Mouse (Mus musculus): ENCODE measurements at regions not wholly inside any gene's neighbourhood (a gene's known extent, or its start where the extent isn't known, plus 50 kb on each side); places are given as distances from the start of the nearest gene placed in this dataset.

DNA sequence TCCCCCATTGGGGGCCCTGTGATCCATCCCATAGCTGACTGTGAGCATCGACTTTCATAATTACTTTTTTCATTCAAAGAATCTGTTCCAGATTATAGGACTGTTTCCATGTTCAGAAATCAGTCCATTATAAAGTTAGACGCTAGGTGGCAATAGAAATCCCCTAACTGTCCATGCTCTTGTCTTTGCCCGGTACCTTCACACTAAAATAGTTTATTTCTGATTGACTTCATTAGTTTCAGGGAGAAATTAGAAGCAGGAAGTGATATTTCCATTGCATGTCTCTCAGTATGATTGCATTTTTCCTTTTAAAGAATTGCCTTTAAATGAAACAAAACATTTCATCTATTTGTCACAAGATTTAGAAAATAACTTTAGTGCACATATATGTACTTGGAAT lies 131.7 kb downstream of the Fbxo8 start:
- DNase-seq (ENCODE audit: low spot score in 2 of 2), result no peak

GRCm38 (mm10) chr8:56684352-56684751 lies 133.5 kb downstream of the Fbxo8 start:
- no peak for DNase-seq (ENCODE audit: low spot score in 2 of 2)

DNA sequence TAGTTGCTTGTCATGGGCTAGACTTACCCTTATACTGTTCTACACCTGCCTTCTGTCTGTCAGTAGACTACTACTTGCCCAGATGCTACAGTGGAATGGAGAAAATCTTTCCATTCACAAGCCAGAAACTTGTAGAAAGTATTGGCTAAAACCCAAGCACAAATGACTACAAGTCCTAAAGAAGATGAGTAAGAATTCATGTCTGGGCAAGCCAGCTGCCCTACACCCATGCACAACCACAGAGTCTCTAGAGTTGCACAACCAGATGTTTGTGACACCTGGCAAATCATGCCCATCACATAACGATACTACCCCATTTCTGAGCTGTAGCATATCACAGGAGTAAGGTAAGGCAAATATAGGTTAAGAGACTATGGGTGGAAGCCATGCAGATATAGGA lies 144.5 kb downstream of the Fbxo8 start:
- DNase-seq (ENCODE audit: low spot score in 2 of 2), result no peak

GRCm38 (mm10) chr8:56700580-56701145 lies 149.8 kb downstream of the Fbxo8 start:
- DNase-seq (ENCODE audit: low spot score in 2 of 2), result no peak

GRCm38 (mm10) chr8:56706377-56706776 lies 155.5 kb downstream of the Fbxo8 start:
- DNase-seq (ENCODE audit: low spot score in 2 of 2), result no peak

GRCm38 (mm10) chr8:56706941-56707706 lies 156.2 kb downstream of the Fbxo8 start:
- no peak for DNase-seq (ENCODE audit: low spot score in 2 of 2)

DNA sequence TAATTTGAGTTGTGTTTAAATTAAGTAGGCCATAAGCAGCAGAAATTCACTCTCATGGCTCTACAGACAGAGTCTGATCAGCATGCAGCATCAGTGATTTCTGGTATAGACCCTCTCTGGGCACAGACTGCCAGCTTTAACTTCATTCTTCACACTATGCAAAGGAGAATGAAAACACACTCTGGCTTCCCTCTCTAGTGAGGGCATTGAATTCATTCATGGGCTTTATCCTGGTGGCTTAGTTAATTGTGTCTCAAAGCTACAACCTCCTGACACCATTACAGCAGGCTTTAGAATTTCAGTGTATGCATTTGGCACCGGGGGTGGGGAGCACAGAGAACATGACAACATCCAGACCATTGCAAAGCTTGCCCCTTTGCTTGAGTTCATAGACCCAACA lies 169.1 kb downstream of the Fbxo8 start:
- DNase-seq (ENCODE audit: low spot score in 2 of 2), result no peak

DNA sequence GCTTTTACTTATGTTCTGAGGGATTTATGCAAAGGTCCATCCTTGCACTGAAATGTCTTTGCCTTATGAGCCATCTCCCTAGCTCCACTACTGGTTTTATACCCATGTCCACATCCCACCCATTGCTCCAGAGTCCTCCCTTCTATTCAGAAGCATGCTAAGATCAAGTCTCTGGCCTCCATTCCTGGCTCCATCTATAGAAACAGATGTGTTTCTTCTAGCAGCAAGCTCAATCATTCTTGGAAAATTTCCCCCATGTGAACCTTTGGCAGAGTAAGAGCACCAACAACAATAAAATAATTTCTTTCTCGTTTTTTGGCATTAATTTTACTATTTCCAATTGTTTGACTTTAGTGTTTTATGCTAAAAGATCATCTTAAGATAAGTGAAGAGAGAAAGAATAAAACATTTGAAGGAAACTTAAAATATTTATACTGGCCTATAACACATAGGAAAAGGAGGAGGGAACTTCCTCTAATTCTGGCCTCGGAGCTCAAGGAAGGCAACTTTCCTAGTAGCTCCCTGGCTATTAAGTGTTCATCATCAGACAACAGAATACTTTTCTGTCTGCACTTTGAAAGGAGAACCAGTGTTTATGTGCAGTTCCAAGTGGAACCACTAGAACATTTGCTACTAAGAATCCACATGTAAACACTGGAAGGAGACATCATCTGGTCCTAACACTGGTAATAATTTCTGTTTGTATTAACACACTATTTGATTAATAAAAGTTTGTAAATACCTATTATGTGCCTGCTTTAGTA lies 171.8 kb downstream of the Fbxo8 start:
- no peak for DNase-seq (ENCODE audit: low spot score in 2 of 2)

- no peak for DNase-seq (ENCODE audit: low spot score in 2 of 2)
Observed at GRCm38 (mm10) chr8:56724607-56725006, 173.7 kb downstream of the Fbxo8 start.

DNA sequence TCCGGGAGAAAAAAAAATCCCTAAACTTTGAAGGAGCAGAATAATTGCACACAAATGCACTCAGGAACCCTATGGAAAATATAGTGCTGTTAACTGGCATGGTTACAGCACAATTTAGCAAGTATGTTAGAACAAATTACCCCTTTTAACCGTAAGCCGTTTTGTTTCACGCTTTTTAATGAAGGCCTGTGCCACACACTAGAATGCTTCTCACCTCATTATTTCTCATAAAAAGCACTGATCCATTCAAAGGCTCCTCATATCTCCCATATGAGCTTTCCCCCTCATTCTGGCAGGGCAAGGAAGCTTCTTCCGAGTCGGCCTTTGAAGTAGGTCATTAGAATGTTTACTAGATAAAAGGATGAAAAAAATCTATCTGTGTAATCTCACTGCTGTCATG lies 182.4 kb downstream of the Fbxo8 start:
- no peak for DNase-seq (ENCODE audit: low spot score in 2 of 2)

DNA sequence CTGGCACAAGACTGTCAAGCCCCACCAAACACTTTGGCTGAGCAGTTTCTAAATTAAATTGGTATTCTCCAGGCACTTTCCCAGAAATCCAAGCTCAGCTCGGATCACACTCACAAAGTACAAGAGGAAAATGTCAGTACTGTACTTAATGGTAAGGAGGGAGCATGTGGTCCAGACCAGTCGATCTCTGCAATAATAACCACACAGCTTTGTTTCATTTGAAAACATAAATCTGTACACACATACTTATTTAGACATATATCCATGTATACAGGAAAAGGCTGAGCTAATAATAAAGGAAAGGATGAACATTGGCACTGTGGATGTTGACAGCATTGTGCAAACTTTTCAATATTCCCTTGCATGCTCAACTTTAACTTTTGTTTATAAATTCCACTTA lies 184.1 kb downstream of the Fbxo8 start:
- DNase-seq (ENCODE audit: low spot score in 2 of 2), result no peak

DNA sequence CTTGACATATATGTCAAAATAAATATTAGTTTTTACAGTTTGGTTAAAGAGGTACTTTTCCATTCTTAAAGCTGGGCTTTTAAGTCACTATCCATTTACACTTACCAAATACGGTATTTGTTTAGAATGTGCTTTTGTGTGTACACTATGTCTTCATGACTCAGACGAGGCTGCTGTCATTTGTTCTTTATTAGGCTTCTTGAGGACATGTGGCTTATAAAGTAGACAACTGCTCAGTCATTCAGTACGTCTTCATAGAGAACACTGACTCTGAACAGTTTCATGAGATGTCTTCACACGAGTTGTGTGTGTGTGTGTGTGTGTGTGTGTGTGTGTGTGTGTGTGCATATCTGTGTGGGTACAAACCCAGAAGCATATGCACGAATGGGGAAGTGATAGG lies 216.1 kb downstream of the Fbxo8 start:
- no peak for DNase-seq (ENCODE audit: low spot score in 2 of 2)

- DNase-seq (ENCODE audit: low spot score in 2 of 2), result no peak
Observed at GRCm38 (mm10) chr8:56784441-56784840, 233.6 kb downstream of the Fbxo8 start.

GRCm38 (mm10) chr8:56789549-56790270 lies 238.8 kb downstream of the Fbxo8 start:
- no peak for DNase-seq (ENCODE audit: low spot score in 2 of 2)

DNA sequence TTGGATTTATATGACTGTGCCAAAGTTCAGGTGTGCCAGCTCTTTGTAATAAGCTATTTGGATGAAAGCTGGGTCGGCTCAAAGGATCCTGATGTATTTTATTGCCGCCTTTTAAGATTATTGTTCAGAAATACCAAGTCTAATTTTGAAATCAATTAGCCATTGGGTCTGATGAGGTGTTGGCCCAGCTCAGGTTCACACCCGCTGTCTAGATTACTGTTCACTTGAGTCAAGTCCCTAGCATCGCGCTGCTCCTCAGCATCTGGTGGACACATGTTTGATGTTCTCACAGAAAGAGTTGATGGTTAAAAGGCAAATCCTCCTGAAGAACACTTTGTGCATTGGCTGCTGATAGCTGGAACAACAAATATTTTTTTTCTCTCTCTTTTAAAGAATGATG lies 281.8 kb downstream of the Fbxo8 start:
- DNase-seq (ENCODE audit: low spot score in 2 of 2), result no peak

DNA sequence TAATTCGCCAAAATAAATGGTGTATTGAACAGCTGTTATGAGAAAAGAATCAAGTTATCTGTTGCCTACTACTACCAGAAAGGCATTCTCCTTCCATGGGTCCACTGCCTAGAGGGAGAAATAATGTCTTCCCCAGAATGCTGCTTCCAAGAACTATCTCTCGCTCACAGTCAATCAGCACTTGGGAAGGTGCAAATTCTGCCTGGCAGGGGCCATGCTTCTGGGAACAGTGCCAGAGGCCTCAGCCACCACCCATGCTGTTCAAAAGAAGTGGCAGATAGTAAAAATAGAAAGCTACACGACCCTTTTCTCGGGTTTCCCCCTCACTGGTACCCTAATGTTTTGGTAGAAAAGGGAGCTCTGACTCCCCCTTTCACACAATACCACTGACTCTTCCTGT lies 282.2 kb downstream of the Fbxo8 start:
- DNase-seq (ENCODE audit: low spot score in 2 of 2), result no peak

DNA sequence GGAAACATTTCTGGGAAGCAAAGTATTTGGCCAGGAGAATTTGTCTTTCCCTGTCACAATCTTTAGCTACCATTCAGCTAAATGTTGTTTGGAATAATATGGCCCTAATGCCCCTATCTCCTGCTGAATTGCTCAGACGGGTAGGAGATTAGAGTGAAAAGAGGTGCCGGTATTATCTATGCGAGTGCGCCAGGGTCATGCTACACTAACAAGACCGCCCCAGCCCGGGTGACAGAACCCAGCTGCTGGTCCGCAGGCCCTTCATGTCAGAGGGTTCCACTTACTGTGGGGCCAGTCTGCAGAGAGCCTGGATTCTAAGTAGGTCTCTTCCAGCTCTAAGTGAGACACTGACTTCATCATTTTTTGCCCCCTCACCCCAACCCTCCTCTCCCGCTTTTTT lies 332.6 kb downstream of the Fbxo8 start:
- no peak for DNase-seq (ENCODE audit: low spot score in 2 of 2)

DNA sequence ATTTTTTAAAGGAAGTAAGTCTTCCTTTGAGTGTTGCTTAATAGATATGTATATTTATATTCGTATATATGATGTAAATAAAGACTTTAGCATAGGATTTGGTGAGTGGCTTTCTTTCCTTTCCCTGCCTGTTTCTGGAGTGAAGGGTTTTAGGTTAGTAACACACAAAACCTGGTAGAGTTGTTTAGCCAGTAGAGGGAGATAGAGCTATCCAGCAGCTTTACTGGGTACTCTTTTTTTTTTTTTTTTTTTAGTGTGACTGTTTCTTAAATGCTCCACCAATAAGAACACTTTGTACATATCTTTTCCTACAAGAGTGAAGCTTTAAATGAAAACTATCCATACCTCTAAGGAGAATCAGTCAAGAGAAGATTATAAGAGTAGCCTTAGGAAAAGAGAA lies 333.3 kb downstream of the Fbxo8 start:
- DNase-seq (ENCODE audit: low spot score in 2 of 2), result no peak

GRCm38 (mm10) chr8:56893638-56894037 lies 342.7 kb downstream of the Fbxo8 start:
- DNase-seq (ENCODE audit: low spot score in 2 of 2), result no peak

DNA sequence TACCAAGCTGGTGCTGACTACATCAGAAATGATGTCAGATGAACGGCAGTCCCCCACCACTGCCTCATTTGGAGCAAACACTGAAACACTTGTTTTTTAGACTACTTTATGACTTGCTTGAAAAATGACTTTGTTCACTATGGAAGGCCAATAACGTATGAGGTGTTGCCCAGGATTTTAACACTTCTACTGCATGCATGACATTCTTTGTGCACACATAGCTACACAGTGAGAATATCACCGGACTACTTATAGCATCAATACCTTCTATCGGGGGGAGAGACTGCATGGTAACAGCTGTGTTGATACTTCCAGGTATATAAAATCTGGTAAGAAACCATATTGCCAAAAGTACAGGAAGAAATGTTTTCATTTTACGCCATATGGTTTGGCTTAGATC lies 364.5 kb downstream of the Fbxo8 start:
- DNase-seq (ENCODE audit: low spot score in 2 of 2), result no peak

GRCm38 (mm10) chr8:56915989-56916388 lies 365.1 kb downstream of the Fbxo8 start:
- no peak for DNase-seq (ENCODE audit: low spot score in 2 of 2)

GRCm38 (mm10) chr8:56924724-56925123 lies 373.8 kb downstream of the Fbxo8 start:
- DNase-seq (ENCODE audit: low spot score in 2 of 2), result no peak

Measured in urinary bladder, postnatal 4 days (tissue).